Mouse (Mus musculus) kidney, postnatal 0 days (tissue): ENCODE measurements around the gene Gfy. TPM values are rescaled to one million over a fixed set of nuclear protein-coding genes. Genes with fewer than 3 reads are reported as not detected.

Source experiments
- ATAC-seq: fragments of 200-750 bp; cut with Nextera tagmentation; replicated peaks from 2 replicates; pipeline ENCODE4 v1.8.0; 2017; ENCODE audit warnings: low read depth, moderate number of reproducible peaks, moderate TSS enrichment, moderate library complexity; ENCODE audit not compliant: low FRiP score
- DNase-seq: peaks from one replicate; pipeline ENCODE4 v3.0.0-alpha.2; 2016; ENCODE audit warnings: low spot score
- H3K27ac ChIP-seq: fragments of 300-500 bp; sonication (generic); 2 replicates; pipeline ENCODE4 v1.5.1; 2014; ENCODE audit warnings: mild to moderate bottlenecking
- H3K27me3 ChIP-seq: fragments of 300-500 bp; sonication (generic); 2 replicates; pipeline ENCODE4 v1.6.1; 2014; ENCODE audit warnings: low read length, mixed read lengths; ENCODE audit not compliant: insufficient read depth
- H3K36me3 ChIP-seq: fragments of 300-500 bp; sonication (generic); 2 replicates; pipeline ENCODE4 v1.6.1; 2014; ENCODE audit warnings: low read length, mixed read lengths; ENCODE audit not compliant: insufficient read depth
- H3K4me1 ChIP-seq: fragments of 300-500 bp; sonication (generic); replicated peaks from 2 replicates; pipeline ENCODE4 v1.6.1; 2014; ENCODE audit warnings: antibody characterized with exemption, low read length, mixed read lengths; ENCODE audit not compliant: insufficient read depth
- H3K4me2 ChIP-seq: fragments of 300-500 bp; sonication (generic); 2 replicates; pipeline ENCODE4 v1.6.1; 2014; ENCODE audit warnings: mild to moderate bottlenecking, low read length, moderate library complexity, mixed read lengths
- H3K4me3 ChIP-seq: fragments of 300-500 bp; sonication (generic); replicated peaks from 2 replicates; pipeline ENCODE4 v1.5.1; 2014; ENCODE audit warnings: low read depth, low read length
- H3K9ac ChIP-seq: fragments of 300-500 bp; sonication (generic); 2 replicates; pipeline ENCODE4 v1.6.1; 2014; ENCODE audit warnings: low read depth, low read length
- H3K9me3 ChIP-seq: fragments of 300-500 bp; sonication (generic); replicated peaks from 2 replicates; pipeline ENCODE4 v1.6.1; 2016; ENCODE audit warnings: low read length, inconsistent platforms, mixed read lengths
- CTCF ChIP-seq: IDR thresholded peaks from 2 replicates; pipeline ENCODE4 v1.5.1; 2016; ENCODE audit warnings: antibody characterized with exemption, low read depth, mild to moderate bottlenecking, moderate library complexity
- WGBS: fragments of 180-500 bp; shearing (Covaris S2); extraction: QIAGEN DNeasy Blood & Tissue Kit; methylation state at CpG from one replicate; pipeline ENCODE4 v1.1.7; 2014; 5-methylcytosine and 5-hydroxymethylcytosine counted together
- polyA plus RNA-seq: library from polyadenylated mRNA; unstranded; fragments of >200 nt; fragmentation: Nextera tagmentation; extraction: Ambion mirVana; gene quantifications from 2 replicates; pipeline ENCODE4 v1.2.1, GENCODE M21; 2015

Gene Gfy
- polyA plus RNA-seq, 1 experiment from 2014 or later: not detected

DNA sequence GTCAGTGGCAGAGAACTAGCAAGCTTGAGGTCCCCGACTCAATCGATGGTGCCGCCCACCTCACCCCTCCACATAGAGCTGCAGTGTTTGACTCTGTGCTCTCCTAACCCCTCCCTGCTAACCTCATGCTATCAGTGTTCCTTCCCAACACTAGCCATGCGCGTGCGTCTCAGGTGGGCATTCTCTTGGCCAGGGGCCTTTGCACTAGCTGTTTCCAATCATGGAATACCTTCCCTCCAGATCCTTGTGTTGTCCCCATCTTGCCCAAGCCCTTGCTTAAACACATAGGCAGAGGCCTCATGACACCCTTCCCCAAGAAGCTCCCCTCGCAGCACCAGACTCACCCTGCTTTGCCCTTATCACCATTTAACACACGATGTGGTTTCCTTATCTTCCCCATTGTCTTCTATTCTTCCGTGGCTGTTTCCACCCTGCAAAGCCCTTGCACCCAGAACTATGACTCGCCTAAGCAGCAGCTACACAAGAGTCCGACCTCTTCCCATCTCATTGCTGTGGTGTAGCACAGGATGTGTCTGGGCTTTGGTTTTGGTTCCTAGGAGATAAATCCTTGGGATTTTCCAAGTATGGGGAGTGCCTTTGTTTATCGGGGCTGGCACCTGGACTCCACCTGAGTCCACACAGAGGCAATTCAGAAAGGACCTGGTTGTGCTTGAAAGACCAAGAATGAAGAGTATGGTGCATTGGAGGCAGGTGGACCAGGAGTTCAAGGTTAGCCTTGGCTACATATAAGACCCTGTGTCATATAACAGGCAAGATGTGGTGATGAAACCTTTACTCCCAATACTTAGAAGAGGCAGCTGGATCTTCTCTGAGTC lies 42.0 kb downstream of the Gfy start:
- H3K4me1 ChIP-seq: peaks cover 9% of the 10 kb centered on the region; the same call in 1 of the 2 replicates
- no peak overlapping the region for H3K9ac ChIP-seq
- H3K27ac ChIP-seq: no peak overlapping the region
- no peaks in the 10 kb centered on the region for H3K36me3 ChIP-seq
- ATAC-seq: no peak
- 78% methylated on average over 12 of the region's 12 CpGs for WGBS
- no peak for DNase-seq
- H3K4me3 ChIP-seq: no peak overlapping the region
- no peaks in the 10 kb centered on the region for H3K27me3 ChIP-seq
- no peaks in the 10 kb centered on the region for H3K9me3 ChIP-seq
- H3K4me2 ChIP-seq: no peak overlapping the region
- no peak for TF ChIP-seq CTCF

DNA sequence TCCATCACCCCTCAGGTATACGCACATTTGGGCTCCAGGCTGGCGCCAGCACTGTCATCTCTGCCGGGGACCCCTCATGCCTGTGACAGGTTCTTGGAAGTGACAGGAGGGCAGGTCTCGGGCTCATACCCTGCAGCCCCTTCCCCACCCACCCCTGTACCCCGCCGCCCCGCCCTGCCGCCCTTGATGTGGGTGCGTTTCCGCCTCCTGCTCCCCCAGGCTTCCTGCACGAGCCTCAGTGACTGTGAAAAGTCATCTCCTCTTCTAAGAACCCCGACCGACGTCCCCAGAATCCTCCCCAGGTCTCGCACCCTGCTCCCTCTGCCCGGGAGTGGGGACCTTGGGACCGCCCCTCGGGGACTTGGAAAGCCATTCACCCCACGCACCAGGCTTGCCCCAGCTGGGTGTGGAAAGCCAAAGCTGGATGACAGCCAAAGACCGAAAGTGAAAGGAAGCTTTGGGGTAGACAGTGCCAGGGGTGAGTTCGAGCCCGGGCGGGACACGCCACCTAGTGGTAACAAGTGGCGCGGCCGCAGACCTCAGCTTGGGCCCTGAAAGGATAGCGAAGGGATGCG lies 43.3 kb downstream of the Gfy start, which contains the start of the genes Gm45713 and Flt3l:
Gm45713 (minus strand) TSS at position 239 of the 575 bp plus-strand sequence.
Flt3l (minus strand) TSS at position 440 of the 575 bp plus-strand sequence.
- H3K4me3 ChIP-seq: peak within 1 kb of the TSS; percentile 67
- no peaks in the 10 kb centered on the region for H3K36me3 ChIP-seq
- H3K4me1 ChIP-seq: peaks cover 9% of the 10 kb centered on the region; the same call in 1 of the 2 replicates
- no peaks in the 10 kb centered on the region for H3K9me3 ChIP-seq
- peak within 1 kb of the TSS; percentile 91 for H3K4me2 ChIP-seq
- 1% methylated on average over 29 of the region's 29 CpGs for WGBS
- no peak within 1 kb of the TSS; the same call in 1 of the 2 replicates for H3K27ac ChIP-seq
- ATAC-seq (peak; percentile 73), DNase-seq (peak; percentile 93)
- no peaks in the 10 kb centered on the region for H3K27me3 ChIP-seq
- peak; percentile 99 for TF ChIP-seq CTCF
- H3K9ac ChIP-seq: peak within 1 kb of the TSS; percentile 66

DNA sequence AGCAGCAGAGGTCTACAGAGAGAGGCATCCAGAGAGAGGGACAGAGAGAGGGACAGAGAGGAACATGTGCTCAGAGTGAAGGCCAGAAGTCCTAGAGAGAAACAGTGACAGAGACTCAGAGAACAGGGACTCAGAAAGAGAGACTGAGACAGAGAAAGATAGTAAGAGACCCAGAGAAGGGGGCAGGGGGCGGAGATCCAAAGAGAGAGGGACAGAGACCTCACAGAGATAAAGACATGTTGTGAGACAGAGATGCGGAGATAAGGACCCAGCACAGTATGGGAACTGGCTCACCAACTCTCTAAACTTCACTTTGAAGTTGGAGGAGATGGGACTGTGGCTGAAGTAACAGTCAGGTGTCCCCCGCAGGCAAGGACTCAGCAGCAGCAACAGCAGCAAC lies 44.0 kb downstream of the Gfy start:
- no peaks in the 10 kb centered on the region for H3K36me3 ChIP-seq
- H3K9me3 ChIP-seq: no peaks in the 10 kb centered on the region
- 85% methylated on average over 3 of the region's 3 CpGs for WGBS
- H3K4me2 ChIP-seq: peak overlapping the region; percentile 91
- no peak for TF ChIP-seq CTCF
- H3K27me3 ChIP-seq: no peaks in the 10 kb centered on the region
- H3K9ac ChIP-seq: no peak overlapping the region
- DNase-seq: no peak
- peak overlapping the region; percentile 67; the same call in 1 of the 2 replicates for H3K4me3 ChIP-seq
- peaks cover 9% of the 10 kb centered on the region; the same call in 1 of the 2 replicates for H3K4me1 ChIP-seq
- no peak for ATAC-seq
- H3K27ac ChIP-seq: no peak overlapping the region

DNA sequence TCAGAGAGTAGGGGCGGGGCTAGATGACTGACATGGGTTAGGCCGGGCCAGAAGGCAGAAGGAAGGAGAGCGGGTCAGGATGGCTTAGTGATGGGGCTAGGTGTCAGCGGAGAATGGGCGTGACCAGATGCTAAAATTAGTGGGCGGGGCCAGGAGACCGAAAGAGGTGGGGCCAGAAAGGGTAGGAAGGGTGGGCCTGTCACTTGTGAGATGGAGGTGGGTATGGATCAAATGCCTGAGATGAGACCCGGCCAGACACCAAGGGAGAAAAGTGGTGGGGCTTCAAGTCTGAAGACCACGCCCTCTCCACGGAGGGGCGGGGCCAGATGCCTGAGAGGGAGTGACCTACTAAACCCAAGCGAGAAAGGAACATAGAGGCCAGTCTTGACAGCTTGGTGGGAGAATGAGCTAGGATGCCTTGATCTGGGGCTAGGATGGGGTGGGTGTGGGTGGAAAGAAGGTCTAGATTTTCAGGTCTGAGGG lies 44.8 kb downstream of the Gfy start:
- no peaks in the 10 kb centered on the region for H3K27me3 ChIP-seq
- H3K36me3 ChIP-seq: no peaks in the 10 kb centered on the region
- H3K9ac ChIP-seq: no peak overlapping the region
- ATAC-seq (peak; percentile 27), DNase-seq (peak; percentile 71)
- peaks cover 11% of the 10 kb centered on the region; the same call in 1 of the 2 replicates for H3K4me1 ChIP-seq
- no peaks in the 10 kb centered on the region for H3K9me3 ChIP-seq
- H3K27ac ChIP-seq: no peak overlapping the region
- no peak overlapping the region for H3K4me2 ChIP-seq
- TF ChIP-seq CTCF: no peak
- 15% methylated on average over 12 of the region's 12 CpGs for WGBS
- no peak overlapping the region for H3K4me3 ChIP-seq

DNA sequence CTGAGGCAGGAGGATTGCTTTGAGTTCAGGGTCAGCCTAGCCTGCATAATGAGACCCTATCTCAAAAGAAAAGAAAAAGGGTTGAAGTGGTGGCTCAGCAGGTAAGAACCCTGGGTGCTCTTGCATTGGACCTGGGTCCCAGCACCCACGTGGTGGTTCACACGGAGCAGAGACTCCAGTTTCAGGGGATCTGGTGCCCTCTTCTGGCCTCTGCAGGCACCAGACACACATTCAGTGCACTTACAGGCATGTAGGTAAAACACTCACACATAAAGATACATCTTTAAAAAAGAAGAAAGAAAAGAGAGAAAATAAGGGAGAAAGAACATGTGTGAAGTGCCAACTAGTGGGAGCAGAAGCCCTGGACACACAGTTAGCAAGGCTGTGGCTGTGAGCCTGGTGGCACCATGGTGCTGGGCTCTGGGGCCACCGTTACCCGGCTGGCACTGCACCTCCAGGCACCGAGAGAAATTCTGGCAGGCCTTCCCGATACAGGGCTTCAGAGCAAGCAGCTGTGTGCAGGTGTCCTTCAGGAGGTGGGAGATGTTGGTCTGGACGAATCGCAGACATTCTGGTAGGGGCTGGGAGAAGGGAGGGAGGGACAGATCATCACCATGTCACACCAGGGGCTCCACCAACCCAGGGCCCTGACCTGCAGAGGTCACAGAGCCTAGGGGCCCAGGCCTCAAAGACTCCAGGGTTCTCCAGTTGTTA lies 45.8 kb downstream of the Gfy start:
- Histone ChIP-seq H3K27ac (no peak overlapping the region), H3K27me3 (no peaks in the 10 kb centered on the region), H3K9me3 (no peaks in the 10 kb centered on the region), H3K4me1 (peaks cover 17% of the 10 kb centered on the region; the same call in 1 of the 2 replicates), H3K4me2 (no peak overlapping the region), H3K4me3 (no peak overlapping the region), H3K36me3 (no peaks in the 10 kb centered on the region), H3K9ac (no peak overlapping the region)
- DNase-seq (no peak), ATAC-seq (no peak)
- 80% methylated on average over 8 of the region's 8 CpGs for WGBS
- TF ChIP-seq CTCF: peak; percentile 38

DNA sequence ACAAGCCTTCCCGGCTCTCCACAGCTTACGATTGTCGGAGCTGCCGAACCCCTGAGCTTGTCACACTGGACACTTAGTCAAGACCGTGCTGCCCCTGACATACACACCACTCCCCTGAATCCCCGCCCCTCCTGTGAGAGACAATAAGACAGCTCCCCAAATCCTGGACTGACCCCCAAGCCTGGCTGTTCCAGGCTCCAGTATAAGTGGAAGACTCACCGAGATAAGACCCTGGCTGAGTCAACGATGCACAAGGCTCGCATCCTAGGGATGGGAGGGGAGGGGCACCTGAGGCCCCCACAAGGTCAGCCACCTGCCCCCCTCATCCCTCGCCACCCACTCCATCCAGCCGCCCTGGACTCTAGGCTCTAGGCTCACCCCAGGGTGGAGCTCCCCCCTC lies 47.5 kb downstream of the Gfy start:
- no peaks in the 10 kb centered on the region for H3K27me3 ChIP-seq
- peaks cover under 1% of the 10 kb centered on the region; the same call in 1 of the 2 replicates for H3K36me3 ChIP-seq
- H3K4me2 ChIP-seq: no peak overlapping the region
- H3K9ac ChIP-seq: no peak overlapping the region
- 81% methylated on average over 11 of the region's 11 CpGs for WGBS
- no peak for TF ChIP-seq CTCF
- H3K4me3 ChIP-seq: no peak overlapping the region
- no peak for DNase-seq
- peaks cover 25% of the 10 kb centered on the region for H3K4me1 ChIP-seq
- no peak for ATAC-seq
- H3K27ac ChIP-seq: no peak overlapping the region
- no peaks in the 10 kb centered on the region for H3K9me3 ChIP-seq
